Mouse (Mus musculus) forebrain, embryonic 13.5 days (tissue): ENCODE results near the gene Tnnc1. TPM values are rescaled to one million over a fixed set of nuclear protein-coding genes. Genes with fewer than 3 reads are reported as not detected.
A peak's percentile ranks its signal among the peaks of the same experiment; 100 is the strongest.

ENCODE experiments used
- ATAC-seq: fragments of 200-750 bp; cut with Nextera tagmentation; 2 replicates; pipeline ENCODE4 v1.8.0; 2017
- H3K27ac ChIP-seq: fragments of 300-500 bp; sonication (generic); 2 replicates; pipeline ENCODE4 v1.5.1; 2015; ENCODE audit warnings: inconsistent platforms, mild to moderate bottlenecking, moderate library complexity
- H3K27me3 ChIP-seq: fragments of 300-500 bp; sonication (generic); 2 replicates; pipeline ENCODE4 v1.6.1; 2015; ENCODE audit warnings: mild to moderate bottlenecking, inconsistent platforms
- H3K36me3 ChIP-seq: fragments of 300-500 bp; sonication (generic); 2 replicates; pipeline ENCODE4 v1.6.1; 2015; ENCODE audit warnings: mild to moderate bottlenecking, inconsistent platforms; ENCODE audit not compliant: poor library complexity, severe bottlenecking
- H3K4me1 ChIP-seq: fragments of 300-500 bp; sonication (generic); 2 replicates; pipeline ENCODE4 v1.6.1; 2015; ENCODE audit warnings: inconsistent platforms
- H3K4me2 ChIP-seq: fragments of 300-500 bp; sonication (generic); 2 replicates; pipeline ENCODE4 v1.6.1; 2015; ENCODE audit warnings: inconsistent platforms, mild to moderate bottlenecking, moderate library complexity
- H3K4me3 ChIP-seq: fragments of 300-500 bp; sonication (generic); 2 replicates; pipeline ENCODE4 v1.5.1; 2015; ENCODE audit warnings: mild to moderate bottlenecking, inconsistent platforms
- H3K9ac ChIP-seq: fragments of 300-500 bp; sonication (generic); 2 replicates; pipeline ENCODE4 v1.6.1; 2015; ENCODE audit warnings: mild to moderate bottlenecking, inconsistent platforms
- H3K9me3 ChIP-seq: fragments of 300-500 bp; sonication (generic); replicated peaks from 2 replicates; pipeline ENCODE4 v1.6.1; 2016; ENCODE audit warnings: inconsistent platforms
- WGBS: fragments of 180-500 bp; shearing (Covaris S2); methylation state at CpG from one replicate; pipeline ENCODE4 v1.1.7; 2015; 5-methylcytosine and 5-hydroxymethylcytosine counted together
- polyA plus RNA-seq: library from polyadenylated mRNA; unstranded; fragments of >200 nt; fragmentation: Nextera tagmentation; extraction: Ambion mirVana; gene quantifications from 2 replicates; pipeline ENCODE4 v1.2.1, GENCODE M21; 2015

Tnnc1 gene
- 0.84 and 2.2 TPM in 2 replicates for polyA plus RNA-seq

DNA sequence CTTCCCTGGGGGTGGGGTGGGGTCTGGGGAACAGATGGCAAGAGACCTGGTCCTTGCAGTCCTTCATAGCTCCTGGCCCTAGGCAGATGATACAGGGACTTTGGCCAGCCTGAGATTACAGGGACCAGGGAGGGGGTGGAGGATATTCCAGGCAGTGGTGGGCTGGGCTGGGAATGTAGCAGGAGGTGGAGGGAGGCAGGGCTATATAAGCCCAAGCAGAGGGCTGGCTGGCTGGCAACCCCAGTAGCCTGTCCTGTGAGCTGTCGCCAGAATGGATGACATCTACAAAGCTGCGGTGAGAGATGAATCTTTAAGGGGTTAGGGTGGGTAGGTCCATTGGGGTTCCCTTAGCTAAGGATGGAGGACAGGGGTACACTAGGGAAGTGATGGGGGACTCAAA is at the start of gene Tnnc1:
Gene Tnnc1 (plus strand): TSS at position 229 of the 400 bp plus-strand sequence.
- Histone ChIP-seq H3K4me1 (peaks cover 26% of the 10 kb centered on the region), H3K36me3 (peaks cover 16% of the 10 kb centered on the region), H3K4me2 (peak within 1 kb of the TSS; percentile 97), H3K27me3 (peaks cover 4% of the 10 kb centered on the region; the same call in 1 of the 2 replicates), H3K9ac (peak within 1 kb of the TSS; percentile 94), H3K27ac (peak within 1 kb of the TSS; percentile 87; the same call in 1 of the 2 replicates), H3K9me3 (no peaks in the 10 kb centered on the region), H3K4me3 (peak within 1 kb of the TSS; percentile 56)
- no peak for ATAC-seq
- 84% methylated on average over 2 of the region's 2 CpGs for WGBS

- 90% methylated on average over 27 of the region's 27 CpGs for WGBS
- no peak for ATAC-seq
- Histone ChIP-seq H3K4me2 (no peak overlapping the region), H3K36me3 (no peaks in the 10 kb centered on the region), H3K4me1 (0 out of 2 replicates have a peak, but pooled peaks cover 2% of the 10 kb centered on the region), H3K27me3 (no peaks in the 10 kb centered on the region), H3K27ac (no peak overlapping the region), H3K9ac (no peak overlapping the region), H3K4me3 (no peak overlapping the region), H3K9me3 (no peaks in the 10 kb centered on the region)
Observed at GRCm38 (mm10) chr14:31160196-31161150, 47.6 kb upstream of the Tnnc1 start.

DNA sequence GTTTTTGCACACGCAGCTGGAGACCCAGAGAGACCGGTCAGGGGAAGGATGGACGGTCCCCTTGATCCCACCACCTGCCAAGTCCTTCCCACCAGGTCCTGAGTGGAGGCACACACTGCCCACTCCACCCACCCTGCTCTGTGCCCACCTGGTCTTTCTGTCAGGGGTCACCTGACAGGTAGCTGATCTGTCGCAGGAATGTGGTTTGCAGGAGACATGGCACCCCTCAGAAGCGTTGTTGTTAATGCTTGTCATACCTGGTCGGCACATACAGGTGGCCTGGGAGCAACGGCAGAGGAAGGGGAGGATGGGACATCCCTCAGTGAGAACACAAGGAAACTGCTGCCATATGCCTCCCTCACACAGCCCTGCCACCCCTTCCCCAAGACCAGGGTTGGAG is 46.9 kb upstream of the Tnnc1 start:
- Histone ChIP-seq H3K4me2 (no peak overlapping the region), H3K36me3 (no peaks in the 10 kb centered on the region), H3K4me1 (0 out of 2 replicates have a peak, but pooled peaks cover 3% of the 10 kb centered on the region), H3K27ac (no peak overlapping the region), H3K27me3 (no peaks in the 10 kb centered on the region), H3K9me3 (no peaks in the 10 kb centered on the region), H3K9ac (no peak overlapping the region), H3K4me3 (no peak overlapping the region)
- 86% methylated on average over 7 of the region's 7 CpGs for WGBS
- no peak for ATAC-seq

DNA sequence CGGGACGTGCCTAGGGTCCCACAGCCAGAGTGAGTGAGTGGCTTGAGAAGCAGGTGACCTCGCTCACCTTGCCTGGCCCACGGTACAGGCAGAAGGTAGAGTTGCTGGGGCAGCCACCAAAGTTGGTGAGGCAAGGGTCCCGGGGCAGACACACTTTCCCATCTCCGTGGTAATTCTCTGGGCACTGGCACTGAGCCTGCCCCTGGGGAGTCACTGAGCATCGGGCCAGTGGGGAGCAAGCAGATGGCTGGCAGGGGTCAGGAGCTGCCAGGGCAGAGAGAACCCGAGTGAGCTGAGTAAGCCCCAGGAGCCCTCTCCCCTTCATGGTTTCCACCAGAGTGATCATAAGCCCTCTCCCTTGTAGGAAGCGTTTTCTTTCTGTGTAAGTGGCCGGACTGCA is 46.5 kb upstream of the Tnnc1 start:
- Histone ChIP-seq H3K9ac (no peak overlapping the region), H3K27ac (no peak overlapping the region), H3K4me2 (no peak overlapping the region), H3K4me3 (no peak overlapping the region), H3K36me3 (no peaks in the 10 kb centered on the region), H3K9me3 (no peaks in the 10 kb centered on the region), H3K27me3 (no peaks in the 10 kb centered on the region), H3K4me1 (0 out of 2 replicates have a peak, but pooled peaks cover 3% of the 10 kb centered on the region)
- whole genome bisulfite sequencing = 73% methylated on average over 10 of the region's 10 CpGs
- ATAC-seq = no peak

DNA sequence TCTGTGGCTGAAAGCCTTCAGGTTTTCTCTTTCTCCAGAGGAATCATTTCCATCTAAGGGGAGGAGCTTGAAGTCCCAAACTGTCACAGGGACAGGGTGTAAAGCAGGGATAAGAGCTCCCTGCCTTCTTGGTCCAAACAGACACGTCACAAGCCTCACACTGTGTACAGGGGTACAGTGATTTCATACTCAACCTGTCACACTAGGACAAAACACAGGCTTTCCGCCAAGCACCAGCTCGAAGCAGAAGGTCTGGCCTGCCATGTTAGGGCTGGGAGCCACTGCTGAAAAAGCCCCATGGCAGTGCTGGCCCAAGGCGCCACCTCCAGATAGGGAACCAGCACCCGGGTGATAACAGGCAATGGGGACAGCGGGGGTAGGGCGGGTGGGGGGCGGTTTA is 44.0 kb upstream of the Tnnc1 start:
- no peaks in the 10 kb centered on the region for H3K9me3 ChIP-seq
- no peak overlapping the region; the same call in 1 of the 2 replicates for H3K9ac ChIP-seq
- H3K27me3 ChIP-seq = no peaks in the 10 kb centered on the region
- 0 out of 2 replicates have a peak, but pooled peaks cover 3% of the 10 kb centered on the region for H3K4me1 ChIP-seq
- no peak overlapping the region for H3K27ac ChIP-seq
- ATAC-seq = 0 out of 2 replicates have a peak, but pooled peaks have one; percentile 43
- no peak overlapping the region for H3K4me2 ChIP-seq
- 80% methylated on average over 8 of the region's 8 CpGs for WGBS
- no peaks in the 10 kb centered on the region for H3K36me3 ChIP-seq
- no peak overlapping the region for H3K4me3 ChIP-seq

DNA sequence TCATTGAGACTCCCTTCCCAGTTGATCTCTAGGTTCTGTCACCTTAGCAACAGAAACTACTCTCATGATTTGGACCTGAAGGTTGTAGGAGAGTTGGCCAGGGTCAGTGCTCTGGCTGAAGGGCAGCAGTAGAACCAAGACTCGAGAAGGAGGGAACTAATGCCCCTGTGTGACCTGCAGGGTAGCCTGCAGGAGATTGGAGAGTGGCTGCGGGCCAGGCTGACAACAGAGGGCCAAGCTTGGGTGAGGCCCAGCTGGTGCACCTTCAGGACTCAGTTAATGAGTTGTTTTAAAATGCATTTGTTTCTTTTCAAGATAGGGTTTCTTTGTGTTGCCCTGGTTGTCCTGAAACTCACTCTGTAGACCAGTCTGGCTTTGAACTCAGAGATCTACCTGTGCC is 43.1 kb upstream of the Tnnc1 start:
- H3K36me3 ChIP-seq = peaks cover 5% of the 10 kb centered on the region
- no peak overlapping the region for H3K9ac ChIP-seq
- 71% methylated on average over 2 of the region's 2 CpGs for WGBS
- no peak overlapping the region for H3K4me2 ChIP-seq
- no peak for ATAC-seq
- no peak overlapping the region for H3K4me3 ChIP-seq
- 0 out of 2 replicates have a peak, but pooled peaks cover 3% of the 10 kb centered on the region for H3K4me1 ChIP-seq
- H3K9me3 ChIP-seq = no peaks in the 10 kb centered on the region
- H3K27ac ChIP-seq = no peak overlapping the region
- no peaks in the 10 kb centered on the region for H3K27me3 ChIP-seq

- no peak overlapping the region for H3K9ac ChIP-seq
Observed at GRCm38 (mm10) chr14:31165458-31165857, 42.7 kb upstream of the Tnnc1 start.

GRCm38 (mm10) chr14:31165991-31166630 is 42.0 kb upstream of the Tnnc1 start:
- 80% methylated on average over 10 of the region's 10 CpGs for whole genome bisulfite sequencing
- H3K9me3 ChIP-seq = no peaks in the 10 kb centered on the region
- H3K27me3 ChIP-seq = no peaks in the 10 kb centered on the region
- H3K27ac ChIP-seq = no peak overlapping the region
- no peak overlapping the region for H3K4me2 ChIP-seq
- ATAC-seq = no peak
- H3K36me3 ChIP-seq = peaks cover 16% of the 10 kb centered on the region
- no peak overlapping the region for H3K4me3 ChIP-seq
- H3K4me1 ChIP-seq = peaks cover 6% of the 10 kb centered on the region; the same call in 1 of the 2 replicates
- no peak overlapping the region for H3K9ac ChIP-seq

More at GRCm38 (mm10) chr14:31165458-31165857, 42.7 kb upstream of the Tnnc1 start:
- ATAC-seq = no peak
- peaks cover 9% of the 10 kb centered on the region for H3K36me3 ChIP-seq
- 0 out of 2 replicates have a peak, but pooled peaks cover 3% of the 10 kb centered on the region for H3K4me1 ChIP-seq
- H3K4me2 ChIP-seq = no peak overlapping the region
- H3K4me3 ChIP-seq = no peak overlapping the region
- no peaks in the 10 kb centered on the region for H3K27me3 ChIP-seq
- H3K27ac ChIP-seq = no peak overlapping the region
- WGBS = 59% methylated on average over 7 of the region's 7 CpGs
- H3K9me3 ChIP-seq = no peaks in the 10 kb centered on the region

GRCm38 (mm10) chr14:31166827-31167226 is 41.3 kb upstream of the Tnnc1 start:
- H3K4me2 ChIP-seq = no peak overlapping the region

DNA sequence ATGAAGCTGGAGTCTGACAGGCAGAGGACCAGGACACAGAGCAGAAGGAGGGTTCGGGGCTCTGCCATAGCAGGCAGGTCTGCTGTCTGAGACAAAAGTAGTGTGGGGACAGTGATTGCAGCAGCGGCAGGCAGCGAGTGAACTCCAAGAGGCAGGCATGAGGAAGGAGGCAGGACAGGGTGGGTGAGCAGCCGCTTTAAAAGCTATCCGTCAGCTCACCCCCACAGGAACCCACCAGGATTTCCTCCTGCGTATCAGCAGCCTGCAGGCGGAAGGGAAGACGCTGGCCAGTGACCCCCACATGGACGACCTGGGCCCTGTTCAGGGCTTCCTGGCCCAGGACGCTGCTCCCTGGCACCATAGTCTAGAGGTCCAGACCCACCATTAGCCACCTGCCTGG is 39.7 kb upstream of the Tnnc1 start, which contains the start of gene Stab1:
Gene Stab1 (minus strand): TSS at position 217 of the 400 bp plus-strand sequence.
- H3K27me3 ChIP-seq = no peaks in the 10 kb centered on the region
- peak within 1 kb of the TSS; percentile 31; the same call in 1 of the 2 replicates for H3K27ac ChIP-seq
- WGBS = 67% methylated on average over 10 of the region's 10 CpGs
- peaks cover 7% of the 10 kb centered on the region; the same call in 1 of the 2 replicates for H3K4me1 ChIP-seq
- ATAC-seq = no peak
- no peak within 1 kb of the TSS for H3K4me3 ChIP-seq
- no peak within 1 kb of the TSS for H3K9ac ChIP-seq
- peaks cover 39% of the 10 kb centered on the region for H3K36me3 ChIP-seq
- no peaks in the 10 kb centered on the region for H3K9me3 ChIP-seq
- H3K4me2 ChIP-seq = no peak within 1 kb of the TSS

More at GRCm38 (mm10) chr14:31166827-31167226, 41.3 kb upstream of the Tnnc1 start:
- Histone ChIP-seq H3K4me1 (peaks cover 7% of the 10 kb centered on the region; the same call in 1 of the 2 replicates), H3K4me3 (no peak overlapping the region), H3K9ac (peak overlapping the region; percentile 19; the same call in 1 of the 2 replicates), H3K36me3 (peaks cover 23% of the 10 kb centered on the region), H3K27me3 (no peaks in the 10 kb centered on the region), H3K27ac (no peak overlapping the region), H3K9me3 (no peaks in the 10 kb centered on the region)
- 60% methylated on average over 9 of the region's 9 CpGs for WGBS
- no peak for ATAC-seq

- no peak overlapping the region for H3K4me3 ChIP-seq
- H3K4me2 ChIP-seq = no peak overlapping the region
- peaks cover 50% of the 10 kb centered on the region for H3K36me3 ChIP-seq
- whole genome bisulfite sequencing = 85% methylated on average over 6 of the region's 6 CpGs
- no peak for ATAC-seq
- H3K9me3 ChIP-seq = no peaks in the 10 kb centered on the region
- H3K4me1 ChIP-seq = peaks cover 7% of the 10 kb centered on the region; the same call in 1 of the 2 replicates
- no peak overlapping the region for H3K27ac ChIP-seq
- H3K27me3 ChIP-seq = no peaks in the 10 kb centered on the region
- H3K9ac ChIP-seq = no peak overlapping the region
Observed at GRCm38 (mm10) chr14:31169508-31169907, 38.6 kb upstream of the Tnnc1 start.
